Mouse (Mus musculus) spleen, postnatal 14 days (tissue): ENCODE results near the gene Zfp772.
A peak's percentile ranks its signal among the peaks of the same experiment; 100 is the strongest.
"Not testable (repeated sequence)": the region's sequence is repeated elsewhere in the genome, so short reads cannot be mapped to it uniquely, and the experiment has no call there.

Experiments used
- DNase-seq, 2 experiments: peaks; one replicate each; pipeline ENCODE4 v3.0.0; 2021 to 2022; ENCODE audit warnings: low spot score in 2 of 2

Gene Zfp772

GRCm38 (mm10) chr7:7209313-7210151 is at the start of gene Zfp772:
Gene Zfp772 (minus strand): TSS chr7:7209998.
- DNase-seq = not testable (repeated sequence)

DNA sequence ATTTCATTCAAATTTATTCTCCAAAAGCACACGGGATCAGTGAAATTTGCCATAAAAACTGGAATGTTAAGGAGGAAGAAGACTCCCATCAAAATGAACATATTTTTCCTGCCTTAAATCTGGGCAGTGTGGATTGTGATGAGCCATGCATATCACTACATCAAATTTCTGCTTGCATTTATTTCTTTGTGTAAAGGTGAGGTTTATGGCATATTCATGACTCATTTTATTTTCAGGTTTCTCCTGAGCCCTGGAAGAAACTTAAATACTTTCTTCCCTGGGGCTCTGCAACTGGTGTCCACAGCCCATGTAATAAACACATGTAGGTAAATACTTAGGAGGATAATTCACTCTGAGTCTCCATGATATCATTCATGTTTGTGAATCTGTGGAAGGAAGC is 37.4 kb upstream of the Zfp772 start, which contains the start of gene Vmn2r29:
Gene Vmn2r29, minus strand, starts transcription at position 101 of the 400 bp plus-strand sequence.
- not testable (repeated sequence) for DNase-seq

- DNase-seq = peak; percentile 26 to 30
These were observed 21.4 kb downstream of the Zfp772 start for GRCm38 (mm10) chr7:7188191-7188942.

- no peak for DNase-seq
These were observed 22.2 kb downstream of the Zfp772 start for GRCm38 (mm10) chr7:7187417-7188190.

GRCm38 (mm10) chr7:7185897-7186296 is 23.9 kb downstream of the Zfp772 start:
- no peak for DNase-seq

GRCm38 (mm10) chr7:7171227-7172147 is 38.3 kb downstream of the Zfp772 start, which contains the start of gene Zfp418:
Gene Zfp418 (plus strand): TSS chr7:7171330.
- peak in 1 of 2 experiments; percentile 10 for DNase-seq
